Mouse (Mus musculus) ES-Bruce4 (cell line): ENCODE measurements around the gene Anks1.

Experiments
- CTCF ChIP-seq: IDR thresholded peaks from one replicate; pipeline ENCODE4 v1.8.1; 2011; ENCODE audit warnings: low read depth, low read length
- EP300 ChIP-seq: IDR thresholded peaks from 2 replicates; pipeline ENCODE4 v1.6.1; 2011; ENCODE audit warnings: low read depth, low read length; ENCODE audit not compliant: insufficient read depth

GRCm38 (mm10) chr17:27925054-27925453, 15.9 kb downstream of the Anks1 start:
- TF ChIP-seq EP300 (no peak), CTCF (no peak)
